Mouse (Mus musculus) left cerebral cortex, adult 2 months (tissue): ENCODE measurements at regions not wholly inside any gene's neighbourhood (a gene's known extent, or its start where the extent isn't known, plus 50 kb on each side); places are given as distances from the start of the nearest gene placed in this dataset.

Experiments
- DNase-seq, 2 experiments: peaks; one replicate each; pipeline ENCODE4 v3.0.0; 2021 to 2022; ENCODE audit warnings: low spot score in 2 of 2, mixed read lengths in 1 of 2; ENCODE audit errors: extremely low spot score in 1 of 2
- H3K27ac ChIP-seq: fragments of 200-600 bp; 2 replicates; pipeline ENCODE4 v1.8.1; 2022
- H3K4me3 ChIP-seq: fragments of 200-600 bp; 2 replicates; pipeline ENCODE4 v1.8.1; 2022
- CTCF ChIP-seq: fragments of 200-600 bp; IDR thresholded peaks from 2 replicates; pipeline ENCODE4 v1.8.1; 2022; ENCODE audit warnings: antibody characterized with exemption, mild to moderate bottlenecking, moderate library complexity
- intact Hi-C: fragments of 180-260 bp; cut with DNase I; formaldehyde crosslinking; loops from one replicate; pipeline ENCODE4 v1.15.1; 2025

DNA sequence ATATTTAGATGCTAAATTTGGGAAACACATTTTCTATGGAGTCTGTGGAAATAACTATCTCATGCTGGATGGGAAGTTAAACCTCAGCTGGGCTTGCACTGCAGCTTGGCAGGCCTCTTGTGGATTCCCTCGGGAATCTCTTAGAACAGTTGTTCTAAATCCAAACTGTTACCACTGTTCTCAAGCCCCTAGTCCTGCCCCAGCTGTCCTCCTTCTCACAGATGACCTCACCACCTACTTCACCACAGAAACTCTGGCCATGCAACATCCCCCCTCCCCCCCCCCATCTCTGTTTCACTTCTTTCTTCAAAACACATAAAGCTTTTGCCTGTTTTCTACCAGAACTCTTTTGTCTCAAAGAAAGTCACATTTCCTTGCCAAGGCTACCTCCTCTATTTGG is 136.6 kb upstream of the Wdr44 start:
- Histone ChIP-seq H3K27ac (no peak overlapping the region), H3K4me3 (no peak overlapping the region)
- TF ChIP-seq CTCF, result no peak
- intact Hi-C loops, result no loop called here
- DNase-seq, result no peak

DNA sequence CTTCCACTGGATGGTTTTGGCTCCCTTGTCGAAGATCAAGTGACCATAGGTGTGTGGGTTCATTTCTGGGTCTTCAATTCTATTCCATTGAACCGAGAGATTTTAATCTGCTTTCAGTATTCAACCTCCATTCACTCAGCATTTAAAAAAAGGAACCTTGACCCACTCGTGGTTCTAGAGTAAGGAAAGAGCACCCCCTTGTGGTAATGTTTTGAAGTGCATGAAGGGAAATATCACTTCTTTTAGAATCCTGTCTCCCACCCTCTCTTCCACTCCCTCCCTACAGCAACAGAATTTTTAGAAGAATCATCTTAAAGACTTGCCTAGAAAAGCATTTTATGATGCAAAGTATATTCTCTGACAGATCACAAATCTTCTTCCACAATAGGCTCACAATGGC is 127.3 kb upstream of the Wdr44 start:
- TF ChIP-seq CTCF, result peak; percentile 68
- no peak overlapping the region for H3K27ac ChIP-seq
- H3K4me3 ChIP-seq, result no peak overlapping the region
- intact Hi-C loops, result loop anchor here (5.0 kb wide), 1 partner anchor 238 kb away; no protein-coding TSS in a partner anchor
- DNase-seq, result peak in 1 of 2 experiments; percentile 11
